Mouse (Mus musculus): Measurements from ENCODE around the gene Rnd1.

DNA sequence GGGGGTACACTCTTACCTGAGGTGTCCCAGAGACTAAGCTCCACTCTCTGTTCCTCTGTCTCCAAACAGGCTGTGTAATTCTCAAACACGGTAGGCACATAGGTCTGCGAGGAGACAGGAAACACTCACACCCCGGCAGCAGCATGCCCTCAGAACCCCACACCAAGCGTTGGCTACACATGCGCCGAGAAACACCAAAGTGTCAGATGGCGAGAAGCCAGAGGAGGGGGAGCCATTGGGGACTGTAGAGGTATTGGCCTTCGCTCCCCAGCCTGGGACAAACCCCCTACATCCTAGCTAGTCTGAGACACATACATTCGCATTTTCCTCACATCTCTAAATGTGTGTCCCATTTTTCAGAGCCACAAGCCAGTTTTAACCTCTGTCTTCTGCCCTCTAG is 790 bp downstream of the Rnd1 start:
- TF ChIP-seq USF1 (IDR thresholded peaks at IDR 0.05; ENCODE audit: low read depth) (no peak), POLR2A (IDR thresholded peaks at IDR 0.05; ENCODE audit: insufficient read length, low read depth) (no peak)

Measured in myocyte (in vitro differentiated cells).